Comparison of ENCODE assay signal across 9 mouse cellular contexts in the genomic region with DNA sequence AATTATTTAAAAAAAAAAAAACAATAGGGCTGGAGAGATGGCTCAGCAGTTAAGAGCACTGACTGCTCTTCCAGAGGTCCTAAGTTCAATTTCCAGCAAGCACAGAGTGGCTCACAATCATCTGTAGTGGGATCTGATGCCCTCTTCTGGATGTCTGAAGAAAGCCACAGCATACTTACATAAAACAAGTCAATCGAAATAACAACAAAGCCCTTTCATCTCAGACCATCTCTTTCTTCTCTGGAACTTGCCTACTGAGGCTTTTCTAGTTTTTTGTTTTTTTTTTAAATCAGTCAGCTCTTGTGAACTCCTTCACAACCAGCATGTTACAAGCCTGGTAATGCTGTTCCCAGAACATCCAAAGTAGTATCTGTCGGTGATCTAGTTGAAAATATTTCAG. TPM values are rescaled to one million over a fixed set of nuclear protein-coding genes. Genes with fewer than 3 reads are reported as not detected.
A peak's percentile ranks its signal among the peaks of the same experiment; 100 is the strongest.
DNase-seq lines count a peak whose midpoint lies in the region; ATAC-seq and TF ChIP-seq lines count a peak whose summit lies in the region.
"Had no signal": no experiment of that assay in that cellular context is flagged by ENCODE, and none has a peak within 500 bp of the region (broad histone marks: within the 10 kb centered on the region; RNA-seq: fewer than 3 reads in every experiment).

No protein-coding gene starts in this region.

- peak overlapping the region; percentile 98; the same call in 1 of the 2 replicates for H3K27ac ChIP-seq in limb, embryonic 14.5 days (replicated peaks; ENCODE audit: low read depth, low read length)

- TF ChIP-seq POLR2A in limb, embryonic 14.5 days (IDR thresholded peaks at IDR 0.05; ENCODE audit: borderline replicate concordance, extremely low read depth, insufficient read depth, insufficient read length) = no peak

- H3K36me3 ChIP-seq in limb, embryonic 14.5 days (ENCODE audit: control insufficient read depth, insufficient read depth, low read length) = peaks cover 9% of the 10 kb centered on the region

- peak overlapping the region; percentile 91 for H3K9ac ChIP-seq in limb, embryonic 14.5 days (ENCODE audit: low read depth, low read length, severe bottlenecking)

- H3K27me3 ChIP-seq in limb, embryonic 14.5 days (ENCODE audit: control insufficient read depth, insufficient read depth, low read length) = no peaks in the 10 kb centered on the region

- peaks cover 8% of the 10 kb centered on the region for H3K4me1 ChIP-seq in limb, embryonic 14.5 days (ENCODE audit: control insufficient read depth, insufficient read depth, low read length)

- H3K4me2 ChIP-seq in limb, embryonic 14.5 days (replicated peaks; ENCODE audit: low read depth, low read length, severe bottlenecking) = peak overlapping the region; percentile 66

- DNase-seq in thymus, postnatal 0 days (ENCODE audit: low spot score) = peak; percentile 73
- no peak for DNase-seq in thymus, postnatal 36 days
- peak; percentile 81 for DNase-seq in embryo, embryonic 10 days (ENCODE audit: low spot score)
- peak; percentile 43 for DNase-seq in heart, postnatal 4 days
- peak; percentile 75 for DNase-seq in limb, embryonic 14.5 days (ENCODE audit: low spot score)
- DNase-seq in naive thymus-derived CD4-positive, alpha-beta T cell, adult 2 months (ENCODE audit: low read depth) = peak; percentile 79
- DNase-seq in right cerebral cortex, postnatal 14 days = no peak
- no peak for DNase-seq in c-Kit-positive CD71-positive TER-119-positive erythroid progenitor cells, embryonic 14.5 days (ENCODE audit: low spot score)

- no peak for ATAC-seq in limb, embryonic 14.5 days (ENCODE audit: low FRiP score, low read depth)

- H3K4me3 ChIP-seq in limb, embryonic 14.5 days (replicated peaks; ENCODE audit: low read length) = peak overlapping the region; percentile 86

- H3K9me3 ChIP-seq in limb, embryonic 14.5 days (ENCODE audit: control insufficient read depth, low read length) = no peaks in the 10 kb centered on the region

- 16% methylated on average over 2 of the region's 2 CpGs for WGBS in limb, embryonic 14.5 days

RNA-seq across cellular contexts. Expression of gene Lsm2, which starts 1.0 kb away (rescaled TPM):
- 179 and 197 TPM in 2 replicates for polyA plus RNA-seq in thymus, postnatal 0 days (2015; fragmentation: Nextera tagmentation; extraction: Ambion mirVana)
- 10 to 100 TPM; 52.2 to 55.0 TPM for total RNA-seq in heart, postnatal 4 days (2021)
- polyA plus RNA-seq in limb, embryonic 14.5 days (2012; rRNA removed) = 186 and 233 TPM in 2 replicates
- 170 and 178 TPM in 2 replicates for polyA plus RNA-seq in limb, embryonic 14.5 days (2014; fragmentation: Nextera tagmentation; extraction: Ambion mirVana)

RNA-seq across cellular contexts. Expression of gene Hspa1l, which starts 8.2 kb away (rescaled TPM):
- 0.09 and 0.27 TPM in 2 replicates for polyA plus RNA-seq in thymus, postnatal 0 days (2015; fragmentation: Nextera tagmentation; extraction: Ambion mirVana)
- 1 to 10 TPM; 5.3 to 6.6 TPM for total RNA-seq in heart, postnatal 4 days (2021)
- 0.44 and 0.47 TPM in 2 replicates for polyA plus RNA-seq in limb, embryonic 14.5 days (2012; rRNA removed)
- polyA plus RNA-seq in limb, embryonic 14.5 days (2014; fragmentation: Nextera tagmentation; extraction: Ambion mirVana) = 0.85 and 1.4 TPM in 2 replicates

RNA-seq across cellular contexts. Expression of gene Hspa1a, which starts 8.7 kb away (rescaled TPM):
- polyA plus RNA-seq in thymus, postnatal 0 days (2015; fragmentation: Nextera tagmentation; extraction: Ambion mirVana) = 6.8 and 7.6 TPM in 2 replicates
- 1 to 10 TPM; 2.6 to 2.9 TPM for total RNA-seq in heart, postnatal 4 days (2021)
- 6.5 and 7.1 TPM in 2 replicates for polyA plus RNA-seq in limb, embryonic 14.5 days (2012; rRNA removed)
- 9.5 and 9.6 TPM in 2 replicates for polyA plus RNA-seq in limb, embryonic 14.5 days (2014; fragmentation: Nextera tagmentation; extraction: Ambion mirVana)

RNA-seq across cellular contexts. Expression of gene Gm20481, which starts 10.9 kb away (rescaled TPM):
- polyA plus RNA-seq in thymus, postnatal 0 days (2015; fragmentation: Nextera tagmentation; extraction: Ambion mirVana) = not detected in 2 replicates
- total RNA-seq in heart, postnatal 4 days (2021) = not detected
- polyA plus RNA-seq in limb, embryonic 14.5 days (2012; rRNA removed) = not detected in 2 replicates
- not detected in 2 replicates for polyA plus RNA-seq in limb, embryonic 14.5 days (2014; fragmentation: Nextera tagmentation; extraction: Ambion mirVana)
- total RNA-seq: heart, postnatal 36 days had no signal

RNA-seq across cellular contexts. Expression of gene Vars, which starts 20.1 kb away (rescaled TPM):
- polyA plus RNA-seq in thymus, postnatal 0 days (2015; fragmentation: Nextera tagmentation; extraction: Ambion mirVana) = 125 and 138 TPM in 2 replicates
- 10 to 100 TPM; 46.7 to 49.0 TPM for total RNA-seq in heart, postnatal 4 days (2021)
- 163 and 216 TPM in 2 replicates for polyA plus RNA-seq in limb, embryonic 14.5 days (2012; rRNA removed)
- 88.3 and 100 TPM in 2 replicates for polyA plus RNA-seq in limb, embryonic 14.5 days (2014; fragmentation: Nextera tagmentation; extraction: Ambion mirVana)

Comparison
In these comparisons a context has a peak if more than half of its experiments do, and no peak if none do; other contexts are left out.
1. DNase-seq: peak in thymus, postnatal 0 days (single experiment), embryo, embryonic 10 days (single experiment), heart, postnatal 4 days (single experiment), limb, embryonic 14.5 days (single experiment) and naive thymus-derived CD4-positive, alpha-beta T cell, adult 2 months (single experiment); none in thymus, postnatal 36 days (0 of 2), right cerebral cortex, postnatal 14 days (single experiment) and c-Kit-positive CD71-positive TER-119-positive erythroid progenitor cells, embryonic 14.5 days (single experiment).